Mouse (Mus musculus): ENCODE data around the gene Slc25a40. TPM values are rescaled to one million over a fixed set of nuclear protein-coding genes. Genes with fewer than 3 reads are reported as not detected.
A peak's percentile ranks its signal among the peaks of the same experiment; 100 is the strongest.

Gene Slc25a40
- total and polyA plus RNA-seq, 3 experiments: 7.0 to 11.1 (median 10.2) TPM

DNA sequence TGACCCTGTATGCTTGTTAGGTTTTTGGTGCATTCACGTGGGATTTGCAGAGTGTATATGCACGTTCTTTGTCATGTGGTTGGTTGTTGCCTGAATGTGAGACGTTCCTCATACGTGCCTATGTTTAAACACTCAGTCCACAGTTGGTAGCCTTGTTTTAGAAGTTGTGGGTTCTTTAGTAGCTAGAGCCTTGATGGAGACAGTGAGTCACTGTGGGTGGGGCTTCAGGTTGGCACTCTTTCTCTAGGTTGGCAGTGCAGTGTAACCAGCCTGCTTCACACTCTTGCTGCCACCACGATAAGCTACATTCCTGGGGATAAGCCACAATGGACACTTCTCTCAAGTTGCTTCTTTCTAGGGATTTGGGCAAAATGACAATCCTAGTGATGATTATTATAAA lies 33.9 kb downstream of the Slc25a40 start:
- dilution Hi-C loops (cut with MboI; ENCODE audit: extremely low pct_ligation_motif_present, extremely low pct_unique_long_range_greater_than_20kb, low sequenced_read_pairs): no loop called here

DNA sequence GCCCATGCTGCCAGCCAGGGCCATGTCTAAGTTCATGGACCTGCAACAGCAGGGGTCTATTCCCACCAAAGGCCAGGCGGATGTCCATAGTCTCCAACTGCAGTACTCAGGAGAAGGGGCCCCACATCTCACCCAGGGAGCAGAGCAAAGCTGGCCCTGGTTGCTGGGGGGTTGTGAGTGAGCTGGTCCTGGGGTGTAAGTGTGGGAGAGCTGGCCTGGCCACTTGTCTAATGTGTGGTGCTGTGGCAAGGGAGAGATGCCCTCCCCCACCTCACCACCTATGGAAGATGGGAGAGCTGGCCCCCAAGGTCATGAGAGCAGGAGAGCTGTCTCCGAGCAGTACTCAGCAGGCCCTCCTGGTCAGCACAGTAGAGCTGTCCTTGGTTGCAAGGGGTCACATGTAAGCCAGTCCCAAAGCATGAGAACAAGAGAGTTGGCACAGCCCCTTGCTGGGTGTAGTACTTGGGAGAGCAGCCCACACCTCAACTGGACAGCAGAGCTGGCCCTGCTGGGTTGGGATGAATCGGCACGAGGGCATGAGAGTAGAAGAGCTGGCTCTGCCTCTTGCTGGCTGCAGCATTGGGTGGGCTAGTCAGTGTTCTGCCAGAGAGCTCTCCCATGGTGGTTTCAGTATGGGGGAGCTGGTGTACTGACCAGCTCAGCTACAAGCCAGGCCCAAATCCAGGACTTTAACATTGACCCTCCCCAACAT lies 65.5 kb downstream of the Slc25a40 start:
- Histone ChIP-seq H3K4me2 (ENCODE audit: insufficient read depth, low read depth, poor library complexity, severe bottlenecking) (no peak overlapping the region), H3K36me3 (replicated peaks in 1 of 2; ENCODE audit: control insufficient read depth in 1 of 2, insufficient read depth in 1 of 2, low read length in 1 of 2) (no peaks in the 10 kb centered on the region), H3K79me2 (replicated peaks; ENCODE audit: control insufficient read depth, extremely low read depth, insufficient read depth, poor library complexity, severe bottlenecking) (no peaks in the 10 kb centered on the region), H3K27ac (ENCODE audit: insufficient read depth, low read depth) (no peak overlapping the region), H3K27me3 (replicated peaks) (no peaks in the 10 kb centered on the region), H3K9me3 (replicated peaks; ENCODE audit: low read length) (no peaks in the 10 kb centered on the region), H3K4me1 (ENCODE audit: control insufficient read depth in 1 of 2, insufficient read depth in 2 of 2) (no peaks in the 10 kb centered on the region; a peak in 1 of 4 replicates), H3K9ac (ENCODE audit: insufficient read depth, low read depth) (no peak overlapping the region), H3K4me3 (replicated peaks in 1 of 3; ENCODE audit: low read depth in 2 of 3, low read length in 2 of 3, poor library complexity in 1 of 3) (no peak overlapping the region)
- DNase-seq (ENCODE audit: extremely low read depth): no peak
- dilution Hi-C loops (cut with MboI; ENCODE audit: extremely low pct_ligation_motif_present, extremely low pct_unique_long_range_greater_than_20kb, low sequenced_read_pairs): no loop called here
- in situ Hi-C loops (cut with MboI; ENCODE audit: low pct_ligation_motif_present, low pct_unique_long_range_greater_than_20kb, low sequenced_read_pairs): loop anchor here (25.0 kb wide), 1 partner anchor 349 kb away; no protein-coding TSS in a partner anchor
- TF ChIP-seq HCFC1 (IDR thresholded peaks at IDR 0.05; ENCODE audit: low read depth, low read length) (no peak), POLR2AphosphoS2 (IDR thresholded peaks at IDR 0.05; ENCODE audit: low read depth, low read length) (no peak), TBP (conservative IDR thresholded peaks at IDR 0.05; ENCODE audit: low read depth, low read length) (no peak), MAX (IDR thresholded peaks at IDR 0.05; ENCODE audit: low read length) (no peak), MAZ (IDR thresholded peaks at IDR 0.05; ENCODE audit: low read depth, low read length) (no peak), ZC3H11A (IDR thresholded peaks at IDR 0.05; ENCODE audit: low read depth, low read length) (no peak), RAD21 (IDR thresholded peaks at IDR 0.05; ENCODE audit: low read depth, low read length) (no peak), PAX5 (IDR thresholded peaks at IDR 0.05; ENCODE audit: low read length) (no peak), POLR2A (IDR thresholded peaks at IDR 0.05; ENCODE audit: low read depth, low read length) (no peak), CTCF (conservative IDR thresholded peaks at IDR 0.05 in 1 of 2, IDR thresholded peaks at IDR 0.05 in 1 of 2; ENCODE audit: low read depth in 2 of 2, low read length in 2 of 2) (no peak), GABPA (IDR thresholded peaks at IDR 0.05; ENCODE audit: insufficient replicate concordance, low read depth, low read length) (no peak), ZMIZ1 (IDR thresholded peaks at IDR 0.05; ENCODE audit: low read depth, low read length) (no peak), E2F4 (IDR thresholded peaks at IDR 0.05; ENCODE audit: insufficient replicate concordance, low read depth, low read length) (no peak), TCF12 (IDR thresholded peaks at IDR 0.05; ENCODE audit: low read depth, low read length) (no peak), USF1 (IDR thresholded peaks at IDR 0.05; ENCODE audit: low read depth, low read length) (no peak), MEF2A (IDR thresholded peaks at IDR 0.05; ENCODE audit: borderline replicate concordance, low read depth, low read length) (no peak)

More for the DNA sequence above, 33.9 kb downstream of the Slc25a40 start:
- H3K36me3 ChIP-seq (replicated peaks in 1 of 2; ENCODE audit: control insufficient read depth in 1 of 2, insufficient read depth in 1 of 2, low read length in 1 of 2): peaks cover 6 to 26% of the 10 kb centered on the region in 2 experiments
- no peak overlapping the region for H3K9ac ChIP-seq (ENCODE audit: insufficient read depth, low read depth)
- DNase-seq (ENCODE audit: extremely low read depth): peak; percentile 67
- no peak overlapping the region for H3K4me3 ChIP-seq (replicated peaks in 1 of 3; ENCODE audit: low read depth in 2 of 3, low read length in 2 of 3, poor library complexity in 1 of 3)
- H3K27ac ChIP-seq (ENCODE audit: insufficient read depth, low read depth): no peak overlapping the region
- peaks cover 11 to 43% of the 10 kb centered on the region in 2 experiments; a peak in 3 of 4 replicates for H3K4me1 ChIP-seq (ENCODE audit: control insufficient read depth in 1 of 2, insufficient read depth in 2 of 2)
- peak; percentile 35; the same call in 1 of the 2 replicates for TF ChIP-seq BHLHE40 (IDR thresholded peaks at IDR 0.05; ENCODE audit: low read depth, low read length)
- TF ChIP-seq JUN (IDR thresholded peaks at IDR 0.05; ENCODE audit: insufficient read depth, low read depth, low read length): peak; percentile 28; the same call in 1 of the 2 replicates
- TF ChIP-seq JUND (conservative IDR thresholded peaks at IDR 0.05; ENCODE audit: low read depth, low read length): peak; percentile 72
- no peak for TF ChIP-seq ELF1 (IDR thresholded peaks at IDR 0.05; ENCODE audit: low read depth, low read length)
- in situ Hi-C loops (cut with MboI; ENCODE audit: low pct_ligation_motif_present, low pct_unique_long_range_greater_than_20kb, low sequenced_read_pairs): no loop called here
- H3K27me3 ChIP-seq (replicated peaks): no peaks in the 10 kb centered on the region
- H3K79me2 ChIP-seq (replicated peaks; ENCODE audit: control insufficient read depth, extremely low read depth, insufficient read depth, poor library complexity, severe bottlenecking): no peaks in the 10 kb centered on the region
- H3K9me3 ChIP-seq (replicated peaks; ENCODE audit: low read length): peaks cover 2% of the 10 kb centered on the region
- no peak overlapping the region for H3K4me2 ChIP-seq (ENCODE audit: insufficient read depth, low read depth, poor library complexity, severe bottlenecking)

All from CH12.LX (cell line).